Mouse (Mus musculus) lung, postnatal 25 days (tissue): ENCODE data around the gene Snrpc.
"Not testable (repeated sequence)": the region's sequence is repeated elsewhere in the genome, so short reads cannot be mapped to it uniquely, and the experiment has no call there.

Experiments used
- DNase-seq: peaks from one replicate; pipeline ENCODE4 v3.0.0; 2022; ENCODE audit warnings: low spot score

Gene Snrpc

DNA sequence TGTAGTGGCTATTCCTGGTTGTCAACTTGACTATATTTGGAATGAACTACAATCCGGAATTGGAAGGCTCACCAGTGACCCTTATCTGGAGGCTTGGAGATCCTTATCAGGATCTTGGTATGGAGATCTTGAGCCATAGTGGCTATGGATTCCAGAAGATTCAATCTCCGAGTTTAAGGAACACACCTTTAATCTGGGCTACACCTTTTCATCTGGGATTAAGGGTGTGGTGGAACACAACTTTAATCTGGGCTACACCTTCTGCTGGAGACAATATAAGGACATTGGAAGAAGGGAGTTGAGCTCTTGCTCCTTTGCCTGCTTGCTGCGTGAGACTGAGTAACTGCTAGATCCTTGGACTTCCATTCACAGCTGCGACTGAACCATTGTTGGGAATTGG is at the start of gene Snrpc:
Snrpc (plus strand) TSS at position 301 of the 400 bp plus-strand sequence.
- DNase-seq: not testable (repeated sequence)

DNA sequence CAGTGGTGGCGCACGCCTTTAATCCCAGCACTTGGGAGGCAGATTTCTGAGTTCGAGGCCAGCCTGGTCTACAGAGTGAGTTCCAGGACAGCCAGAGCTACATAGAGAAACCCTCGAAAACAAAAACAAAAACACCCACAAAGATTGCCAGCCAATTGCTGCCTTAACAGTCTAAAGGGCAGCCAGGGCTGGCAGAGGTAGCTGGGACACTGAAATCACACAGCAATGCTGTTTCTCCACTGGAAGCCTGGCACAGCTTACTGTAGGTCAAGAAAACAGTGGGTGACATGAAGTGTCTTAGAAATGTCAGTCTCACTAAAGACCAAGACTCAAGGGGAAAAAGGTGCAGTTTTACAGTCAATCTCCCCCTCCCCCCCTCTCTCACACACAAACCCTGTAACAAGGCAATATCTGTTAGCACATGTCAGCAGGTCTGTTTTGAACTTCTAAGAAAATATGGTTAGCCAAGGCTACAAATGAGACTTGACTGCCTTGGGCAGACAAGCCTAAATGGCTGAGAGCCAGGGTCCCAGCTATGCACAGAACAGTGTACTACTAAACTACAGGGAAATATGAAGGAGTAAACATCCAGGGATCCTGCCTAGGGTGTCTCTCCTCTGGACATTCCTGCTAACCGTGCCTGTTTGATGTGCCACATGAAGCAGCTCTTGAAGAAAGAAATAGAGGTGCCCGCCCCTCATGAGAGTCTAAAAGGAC is 49.3 kb upstream of the Snrpc start:
- no peak for DNase-seq

DNA sequence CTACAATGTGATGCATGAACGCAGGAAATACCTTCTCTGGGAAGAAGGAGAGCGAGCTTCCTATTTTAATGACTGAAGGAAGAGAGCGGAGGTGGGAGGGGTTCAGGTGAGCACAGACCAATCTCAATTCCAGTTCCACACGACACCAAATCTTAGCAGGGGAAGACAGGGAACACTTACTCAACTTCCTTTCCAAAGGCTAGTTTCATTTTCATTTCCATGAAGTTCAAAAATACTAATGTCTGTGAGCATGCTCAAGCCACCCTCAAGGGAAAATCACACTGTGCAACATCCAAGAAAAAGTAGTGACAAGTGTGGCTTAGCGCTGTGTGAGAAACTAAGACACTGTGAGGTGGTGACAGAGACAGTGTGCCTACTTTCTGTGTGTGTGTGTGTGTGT is 47.9 kb upstream of the Snrpc start:
- no peak for DNase-seq

DNA sequence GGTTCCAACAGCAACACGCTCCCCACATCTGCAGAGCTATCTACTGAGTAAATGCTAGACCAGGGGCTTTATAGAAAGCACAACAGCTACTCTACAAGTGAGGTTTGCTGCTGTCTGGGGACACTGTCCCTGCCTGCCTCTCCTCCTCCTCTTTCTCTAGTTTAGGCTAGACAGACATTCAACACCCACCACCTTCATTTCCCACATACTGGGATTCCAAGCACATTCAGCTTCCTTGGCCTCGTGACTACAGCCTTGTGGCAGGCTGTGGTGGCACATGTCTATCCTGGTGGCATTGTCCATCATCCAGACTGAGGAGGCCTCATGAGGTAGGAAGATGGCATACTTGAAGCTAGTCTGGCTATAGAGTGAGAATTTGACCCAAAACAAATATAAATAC is 47.0 kb upstream of the Snrpc start:
- no peak for DNase-seq

DNA sequence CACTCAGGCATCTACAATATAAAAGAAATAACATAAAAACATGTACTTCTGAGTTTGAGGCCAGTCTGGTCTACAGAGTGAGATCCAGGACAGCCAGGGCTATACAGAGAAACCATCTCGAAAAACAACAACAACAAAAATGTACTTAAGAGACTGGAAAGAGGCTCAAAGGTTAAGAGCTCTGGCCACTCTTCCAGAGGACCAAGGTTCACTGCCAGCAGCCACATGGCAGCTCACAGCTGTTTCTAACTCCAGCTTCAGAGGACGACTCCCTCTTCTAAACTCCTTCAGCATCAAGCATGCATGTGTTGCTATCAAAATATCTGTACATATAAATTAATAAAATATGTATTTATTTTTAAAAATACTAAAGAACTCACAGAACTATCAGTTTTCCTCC is 46.4 kb upstream of the Snrpc start:
- DNase-seq: no peak

DNA sequence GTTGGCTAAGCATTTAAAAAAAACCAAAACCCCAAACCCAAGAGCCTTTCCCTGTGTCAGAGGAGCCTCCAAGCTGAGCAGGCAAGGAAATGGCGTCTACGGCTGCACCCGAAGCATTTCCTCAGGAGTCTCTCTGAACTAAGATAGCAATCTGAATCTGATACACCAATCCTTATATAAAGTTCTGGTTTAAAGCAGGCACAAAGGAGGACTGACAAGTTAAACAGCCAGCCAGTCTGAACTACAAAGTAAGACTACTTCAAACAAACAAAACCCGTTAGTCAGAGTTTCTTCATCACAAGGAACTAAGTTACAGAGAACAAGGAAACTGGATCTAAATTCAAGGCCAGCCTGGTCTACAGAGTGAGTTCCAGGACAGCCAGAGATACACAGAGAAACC is 45.4 kb upstream of the Snrpc start:
- DNase-seq: no peak

DNA sequence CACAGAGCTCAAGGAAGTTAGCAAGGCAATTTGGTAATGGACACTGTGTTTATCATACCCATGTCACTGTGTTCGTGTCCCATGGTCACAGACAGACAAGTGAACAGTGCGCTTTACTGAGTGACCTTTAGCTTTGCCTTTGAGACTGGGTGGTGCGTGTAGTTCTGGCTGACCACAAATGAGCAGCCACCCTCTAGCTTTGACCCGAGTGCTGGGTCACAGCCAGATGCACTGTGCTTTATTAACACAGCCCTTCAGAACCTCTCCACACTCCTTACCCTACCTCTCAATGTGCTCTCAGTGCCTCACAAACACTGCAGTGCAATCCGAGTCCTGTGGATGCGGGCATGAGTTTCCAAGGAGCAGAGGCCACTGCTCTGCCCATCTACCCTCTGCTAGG is 44.8 kb upstream of the Snrpc start:
- peak; percentile 84 for DNase-seq

DNA sequence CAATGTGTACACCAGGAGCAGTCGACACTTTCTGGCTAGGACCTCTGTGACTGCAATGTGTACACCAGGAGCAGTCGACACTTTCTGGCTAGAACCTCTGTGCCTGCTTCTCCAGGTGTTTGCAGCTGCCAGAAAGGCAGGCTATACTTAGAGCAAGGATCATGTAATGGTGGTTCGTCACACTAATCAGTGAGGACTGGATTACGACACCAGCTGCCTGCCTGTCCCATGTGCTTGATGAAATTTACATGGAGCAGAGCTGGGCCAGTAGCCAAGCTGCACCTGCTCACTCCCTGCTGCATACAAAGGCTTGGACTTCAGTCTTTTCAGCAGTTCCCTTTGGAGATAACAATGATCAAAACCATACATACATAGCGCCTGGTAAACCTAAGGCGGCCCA is 41.2 kb upstream of the Snrpc start:
- DNase-seq: peak; percentile 80

DNA sequence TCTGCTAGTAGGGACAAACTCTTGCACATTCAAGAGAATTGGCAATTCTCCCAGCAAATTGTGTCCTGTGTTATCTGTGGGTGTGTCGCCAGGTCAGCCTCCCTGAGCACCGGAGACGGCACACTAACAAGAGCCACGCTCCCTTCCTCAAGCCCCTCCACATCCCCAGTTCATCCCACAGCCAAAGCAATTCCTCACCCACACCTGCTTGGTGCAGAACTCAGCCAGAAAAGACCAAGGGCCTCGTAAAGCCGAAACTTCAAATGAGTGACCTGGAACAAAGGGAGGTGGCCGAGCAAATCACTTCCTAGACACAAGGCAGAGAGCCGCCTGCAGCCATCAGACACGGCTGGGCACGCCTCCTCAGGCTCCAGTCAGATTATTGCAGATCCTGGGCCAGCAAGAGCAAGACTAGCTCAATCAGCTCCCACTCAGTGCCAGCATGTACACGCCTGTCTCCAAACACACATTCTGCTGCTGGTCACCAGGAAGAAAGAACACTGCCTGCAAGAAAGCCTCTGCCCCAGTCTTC is 40.5 kb upstream of the Snrpc start:
- no peak for DNase-seq

DNA sequence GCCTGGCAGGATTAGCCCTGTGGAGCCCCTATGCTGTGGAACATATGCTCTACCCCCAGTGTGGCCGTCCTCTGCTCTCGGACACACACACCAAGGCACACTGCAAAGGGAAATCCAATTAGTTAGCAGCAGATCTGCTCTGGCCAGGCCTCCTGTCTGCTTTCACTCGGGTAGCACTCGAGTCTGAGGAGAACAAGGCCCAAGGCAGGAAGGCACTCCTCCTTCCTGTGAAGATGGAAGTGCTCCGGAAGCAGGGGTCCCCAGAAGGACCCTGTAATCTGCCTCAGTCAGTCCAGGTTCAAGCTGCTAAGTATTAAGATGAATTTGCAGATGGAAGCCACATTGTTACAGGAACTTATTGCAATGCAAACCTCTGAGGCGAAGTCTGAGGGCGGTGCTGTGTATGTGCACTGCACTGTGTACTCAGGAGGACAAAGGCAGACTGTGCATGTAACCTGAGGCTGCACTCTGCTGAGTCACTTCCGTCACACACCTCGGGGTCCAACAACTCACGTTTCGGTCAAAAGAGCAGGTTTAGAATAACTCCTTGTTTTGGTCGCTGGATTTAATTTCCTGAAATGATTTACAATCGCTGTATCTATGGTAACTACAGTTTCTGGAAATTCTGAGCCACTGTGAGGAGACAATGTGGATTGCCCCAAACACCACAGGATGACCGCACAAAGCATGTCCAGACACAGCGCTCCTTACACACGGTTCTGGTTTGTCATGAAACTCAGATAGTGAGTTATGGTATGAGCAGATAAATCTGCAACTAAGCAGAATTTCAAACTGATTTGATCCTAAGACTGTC is 38.0 kb upstream of the Snrpc start:
- DNase-seq: no peak

DNA sequence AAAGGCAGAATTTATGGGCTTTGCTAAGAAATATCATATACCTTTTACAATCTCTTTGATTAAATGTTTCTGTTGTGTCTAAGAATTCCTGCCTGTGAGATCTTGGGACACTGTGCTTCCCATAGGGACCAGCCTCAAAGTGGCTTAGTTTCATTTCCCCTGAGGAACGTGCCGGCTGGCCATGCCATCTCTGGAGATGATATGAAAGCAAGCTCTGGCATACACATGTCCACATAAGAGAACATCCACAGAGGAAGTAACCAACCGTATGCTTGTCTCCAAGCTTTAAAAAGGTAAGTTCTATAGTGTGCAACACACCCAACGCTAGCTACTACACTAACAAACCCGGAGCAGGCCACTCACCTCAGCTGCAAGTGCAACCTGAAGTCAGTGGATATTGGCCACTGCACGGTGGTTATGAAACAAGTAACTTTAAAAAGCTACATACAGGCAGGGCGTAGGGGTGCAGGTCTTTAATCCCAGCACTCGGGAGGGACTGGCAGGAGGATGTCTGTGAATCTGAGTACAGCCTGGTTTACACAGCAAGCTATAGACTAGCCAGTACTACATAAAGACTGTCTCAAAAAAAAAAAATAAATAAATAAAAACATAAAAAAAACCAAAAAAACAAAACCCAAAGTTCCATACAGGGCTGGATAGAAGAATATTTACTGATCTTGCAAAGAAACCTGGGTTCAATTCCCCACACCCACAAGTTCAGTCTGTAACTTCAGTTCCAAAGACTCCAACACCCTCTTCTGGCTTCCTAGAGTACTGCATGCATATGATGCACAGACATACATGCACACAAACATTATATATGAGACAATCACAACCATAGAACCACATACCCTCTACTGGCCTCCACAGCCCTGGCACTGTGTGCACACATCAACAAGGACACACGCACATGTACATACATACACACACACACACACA is 37.0 kb upstream of the Snrpc start:
- DNase-seq: no peak

DNA sequence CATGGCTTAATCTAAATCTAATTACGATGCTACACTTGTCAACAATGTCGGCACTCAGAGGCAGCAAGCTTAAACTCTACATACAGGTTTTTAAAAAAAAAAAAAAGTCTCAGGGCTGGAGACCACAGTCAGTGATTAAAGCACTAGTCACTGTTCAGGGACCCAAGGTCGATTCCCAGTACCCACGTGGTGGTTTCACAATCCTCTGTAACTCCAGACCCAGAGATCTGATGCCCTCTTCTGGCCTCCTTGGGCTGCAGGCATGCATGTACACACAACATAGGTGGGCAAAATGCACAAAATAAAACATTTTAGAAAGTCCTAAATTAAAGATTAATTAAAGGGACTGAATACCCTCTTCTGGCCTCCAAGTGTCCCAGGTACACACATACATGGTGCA is 34.2 kb upstream of the Snrpc start:
- DNase-seq: no peak

DNA sequence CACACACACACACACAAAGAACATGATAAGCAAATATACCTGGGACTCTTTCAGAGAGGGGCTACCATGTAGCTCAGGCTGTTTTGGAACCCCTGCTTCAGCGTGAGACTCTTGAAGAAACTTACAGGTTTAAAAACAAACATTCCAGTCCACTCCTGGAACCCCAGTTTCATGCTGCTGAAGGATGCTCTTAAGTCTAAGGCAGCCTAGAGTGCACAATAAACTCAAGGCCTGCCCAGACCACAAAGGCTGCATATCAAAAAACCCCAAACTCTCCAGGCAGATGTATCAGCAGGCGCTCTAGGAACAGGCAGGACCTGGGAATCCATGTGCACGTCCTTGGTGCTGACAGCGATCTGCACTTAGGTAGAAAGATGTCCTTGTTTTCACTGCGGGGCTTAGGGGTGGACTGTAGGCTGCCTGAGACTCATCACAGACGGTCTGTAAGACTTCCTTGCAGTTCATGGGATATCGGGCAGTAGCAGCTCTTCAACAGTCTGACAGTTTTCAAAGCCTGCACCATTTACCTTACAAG is 33.7 kb upstream of the Snrpc start:
- DNase-seq: no peak

DNA sequence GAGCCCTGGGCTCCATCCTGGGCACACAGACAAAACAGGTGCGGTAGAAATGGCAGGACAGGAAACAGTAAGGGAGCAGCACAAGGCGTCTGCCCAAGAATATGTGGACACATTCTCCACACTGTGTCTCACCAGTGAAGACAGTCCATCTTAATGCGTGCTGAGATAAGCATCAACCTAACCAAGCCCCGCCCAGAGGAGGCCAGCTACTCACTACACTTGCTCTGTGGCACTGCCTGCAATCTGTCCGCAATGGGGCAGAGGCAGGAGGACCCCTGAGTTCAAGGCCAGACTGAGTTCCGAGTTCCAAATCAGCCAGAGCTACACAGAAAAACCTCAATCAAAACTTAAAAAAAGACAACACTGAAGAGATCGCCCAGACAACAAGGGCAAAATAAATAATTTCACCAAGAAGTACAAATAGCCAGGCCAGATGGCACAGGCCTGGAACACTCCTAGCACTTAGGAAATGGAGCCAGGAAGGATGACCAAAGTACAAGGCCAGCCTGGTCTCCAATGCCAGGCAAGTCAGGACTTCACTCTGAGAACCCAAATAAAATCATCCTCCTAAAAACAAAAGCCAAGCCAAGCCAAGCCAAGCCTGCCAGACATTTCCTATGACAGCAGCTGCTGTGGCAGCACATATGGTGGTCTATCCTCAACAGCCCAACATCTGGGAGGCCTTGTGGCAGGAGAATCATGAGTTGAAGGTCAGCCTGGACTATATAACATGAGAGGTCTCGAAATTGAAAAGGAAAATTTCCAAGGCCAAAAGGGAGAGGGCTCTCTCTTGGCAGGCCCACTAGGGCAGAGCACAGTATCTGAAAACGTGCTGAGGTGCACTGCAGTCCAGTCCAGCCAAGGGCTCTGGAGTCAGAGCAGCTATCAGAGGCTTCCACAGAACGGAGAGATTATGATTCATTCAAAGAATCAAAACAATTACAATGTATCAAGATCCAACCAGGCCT is 32.9 kb upstream of the Snrpc start:
- DNase-seq: no peak

DNA sequence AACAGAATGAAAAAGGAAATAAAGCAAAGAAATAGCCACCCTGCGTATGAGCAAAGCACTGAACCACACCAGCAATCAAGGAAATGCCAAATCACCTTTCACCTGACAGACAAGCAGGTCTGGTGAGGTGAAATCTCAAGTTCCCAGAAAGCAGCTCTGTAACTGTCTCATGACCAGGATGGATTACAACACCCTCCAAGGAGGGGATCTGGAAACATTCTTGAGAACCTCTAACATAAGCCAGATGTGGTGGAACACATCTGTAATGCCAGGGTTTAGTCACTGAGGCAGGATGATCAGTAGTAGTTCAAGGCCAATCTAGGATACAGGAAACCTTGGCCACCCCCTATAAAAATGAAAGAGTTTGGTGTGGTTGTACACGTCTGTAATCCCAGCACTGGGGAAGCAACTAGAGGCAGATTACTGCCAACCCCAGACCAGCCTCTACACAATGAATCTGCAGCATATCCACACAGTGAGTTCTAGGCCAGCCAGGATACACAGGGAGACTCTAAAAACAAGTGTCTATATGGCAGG is 30.3 kb upstream of the Snrpc start:
- no peak for DNase-seq

DNA sequence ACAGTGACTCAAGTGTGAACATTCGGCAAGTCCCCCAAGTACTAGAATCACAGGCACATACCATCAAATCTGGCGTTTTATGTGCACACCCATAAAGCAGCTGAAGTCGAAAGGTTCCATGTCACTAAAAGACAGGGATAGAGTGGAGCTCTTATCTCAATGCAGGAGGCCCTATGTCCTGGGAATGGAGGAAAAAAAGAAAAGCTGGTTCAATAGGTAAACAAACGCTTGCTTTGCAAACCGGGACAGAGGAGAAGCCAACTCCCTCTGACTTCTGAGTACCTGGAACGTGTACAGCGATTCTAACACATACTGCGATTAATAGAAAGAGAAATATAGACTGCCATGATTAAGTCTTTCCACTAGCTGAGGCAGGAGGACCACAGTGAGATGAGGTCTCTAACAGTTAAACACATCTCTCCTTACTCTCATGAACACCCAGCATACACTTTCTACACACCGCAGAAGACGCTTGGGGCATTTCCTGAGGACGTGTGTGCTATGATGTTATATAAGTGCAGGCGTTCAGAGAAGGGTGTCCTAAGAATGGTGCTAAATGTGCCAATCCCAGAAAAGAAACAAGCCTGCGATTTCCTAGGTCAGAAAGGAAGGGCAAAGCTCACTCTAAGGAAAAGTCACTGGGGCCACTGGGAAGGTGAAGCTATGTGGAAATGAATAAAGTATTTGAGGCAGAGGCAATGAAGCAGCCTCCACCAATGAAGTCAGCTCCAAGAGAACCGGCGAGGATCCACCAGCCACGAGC is 27.2 kb upstream of the Snrpc start:
- DNase-seq: no peak

DNA sequence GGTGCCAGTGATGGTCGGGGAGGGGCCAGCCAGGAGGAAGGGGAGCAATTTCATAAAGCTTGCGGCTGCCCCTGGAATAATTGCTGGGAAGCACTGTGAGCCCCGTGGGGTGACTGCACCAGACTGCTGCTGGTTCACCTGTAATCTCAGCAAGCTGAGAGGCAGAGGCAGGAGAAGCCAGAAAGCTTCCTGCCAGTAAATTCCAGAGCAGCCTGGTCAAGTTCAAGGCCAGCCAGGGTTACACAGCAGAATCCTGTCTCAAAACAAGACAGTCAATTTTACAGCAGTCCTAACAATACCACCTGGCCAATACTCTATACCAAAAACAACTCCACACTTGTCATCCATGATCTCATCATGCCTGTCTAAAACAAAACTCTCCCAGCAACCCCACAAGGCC is 26.0 kb upstream of the Snrpc start:
- DNase-seq: no peak

DNA sequence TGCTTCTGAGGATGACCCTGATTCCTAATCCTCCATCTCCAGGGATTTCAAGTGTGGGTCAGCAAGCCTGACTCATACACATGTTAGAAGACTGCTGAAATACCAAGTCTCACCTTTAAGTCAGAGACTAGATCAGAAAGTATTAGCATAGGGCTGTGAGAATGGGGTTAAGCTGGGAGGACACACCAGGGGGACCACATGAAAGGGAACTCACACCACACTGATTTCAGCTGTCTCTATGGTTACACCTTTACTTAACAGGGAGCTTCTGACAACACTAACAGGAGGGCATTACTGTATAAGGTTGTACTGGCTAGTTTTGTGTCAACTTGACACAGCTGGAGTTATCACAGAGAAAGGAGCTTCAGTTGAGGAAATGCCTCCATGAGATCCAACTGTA is 23.3 kb upstream of the Snrpc start:
- no peak for DNase-seq

DNA sequence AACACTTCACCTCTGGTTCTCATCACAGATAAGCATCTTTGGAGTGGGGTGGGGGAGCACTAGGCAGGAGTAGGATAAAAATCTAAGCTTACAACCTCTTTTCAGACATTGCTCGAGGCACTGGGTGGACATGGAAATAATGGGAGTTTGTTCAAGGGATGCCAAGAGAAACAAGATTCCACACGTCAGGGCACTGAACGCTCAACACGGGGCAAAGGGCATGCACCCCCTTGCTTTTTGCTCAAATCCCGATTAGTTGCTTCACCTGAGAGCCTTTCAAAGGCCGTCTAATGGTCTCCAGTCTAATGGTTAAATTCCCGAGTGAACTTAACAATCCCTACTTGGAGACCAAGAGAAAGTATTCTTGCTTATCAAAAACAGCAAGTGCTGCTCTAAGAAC is 18.9 kb upstream of the Snrpc start:
- DNase-seq: no peak

DNA sequence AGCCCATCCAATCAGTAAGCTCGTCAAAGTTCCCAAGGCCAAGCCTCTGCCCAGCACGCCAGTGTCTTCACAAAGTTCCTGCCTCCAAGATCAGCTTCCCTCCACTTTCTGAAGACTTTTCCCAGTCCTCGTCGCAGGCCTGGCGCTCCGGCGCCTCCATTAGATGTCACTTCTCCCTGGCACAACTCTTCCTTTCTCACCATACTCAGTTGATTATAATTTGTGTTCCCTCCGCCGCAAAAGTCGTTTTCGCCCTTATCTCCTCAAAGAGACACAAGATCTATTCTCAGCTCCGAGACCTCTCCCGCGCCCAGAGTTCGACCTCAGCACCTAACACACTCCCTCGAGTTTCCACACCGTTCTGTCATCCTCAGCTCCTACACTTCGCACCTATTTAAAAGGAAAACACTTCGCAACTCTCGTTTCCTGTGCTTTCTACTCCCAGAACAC is 18.4 kb upstream of the Snrpc start:
- no peak for DNase-seq
